Mouse (Mus musculus): ENCODE data around the gene Nanos3.

DNA sequence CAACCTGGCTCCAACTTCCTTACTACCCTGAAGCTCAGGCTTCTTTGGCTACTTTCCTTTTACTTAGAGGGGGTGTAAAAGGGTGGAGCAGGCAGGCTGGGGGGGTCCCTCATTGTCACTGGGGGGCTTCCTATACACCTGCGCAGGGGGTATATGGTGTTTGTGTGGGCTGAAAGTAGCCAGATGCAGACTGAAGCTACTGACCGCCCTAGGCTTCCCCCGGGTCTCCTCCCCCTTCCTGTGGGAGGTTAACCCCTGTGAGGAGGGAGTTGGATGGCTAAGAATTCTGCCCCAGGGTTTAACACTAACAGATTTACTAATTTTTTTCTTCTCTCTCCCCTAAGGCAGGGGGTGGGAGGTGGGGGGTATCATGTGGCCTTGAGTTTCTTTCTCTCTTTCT, 8.5 kb downstream of the Nanos3 start:
- TF ChIP-seq CTCF (IDR thresholded peaks at IDR 0.05; ENCODE audit: insufficient read depth, low read length), result no peak
- no peak for TF ChIP-seq POLR2A (IDR thresholded peaks at IDR 0.05; ENCODE audit: borderline replicate concordance, extremely low read depth, low read depth, low read length)

Data from lung, adult 2 months (tissue).